Mouse (Mus musculus) adrenal gland, adult (tissue): ENCODE data around the gene Smim24.

Experiments used
- DNase-seq, 2 experiments: peaks; one replicate each; pipeline ENCODE4 v3.0.0; 2022 to 2023; ENCODE audit warnings: low spot score in 1 of 2; ENCODE audit not compliant: inconsistent age in 2 of 2

Smim24 gene

DNA sequence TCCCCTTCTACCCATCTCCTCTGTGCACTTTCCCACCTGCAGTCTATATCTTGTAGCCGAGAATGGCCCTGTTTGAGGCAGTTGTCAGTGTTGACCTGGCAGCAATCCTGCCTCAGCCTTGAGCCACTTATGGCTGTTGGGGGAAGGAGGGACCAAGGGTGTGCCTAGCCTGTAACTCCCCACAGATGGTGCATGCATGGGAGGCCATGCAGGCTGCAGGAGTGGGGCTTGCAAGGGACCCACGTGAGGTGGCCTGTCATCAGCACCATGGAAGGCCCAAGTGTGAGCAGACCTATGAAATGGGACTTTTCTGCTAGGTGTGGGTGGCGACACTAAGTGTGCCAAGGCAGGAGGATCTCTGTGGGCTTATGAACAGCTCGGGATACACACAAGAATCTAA, 27.8 kb upstream of the Smim24 start:
- DNase-seq = no peak

DNA sequence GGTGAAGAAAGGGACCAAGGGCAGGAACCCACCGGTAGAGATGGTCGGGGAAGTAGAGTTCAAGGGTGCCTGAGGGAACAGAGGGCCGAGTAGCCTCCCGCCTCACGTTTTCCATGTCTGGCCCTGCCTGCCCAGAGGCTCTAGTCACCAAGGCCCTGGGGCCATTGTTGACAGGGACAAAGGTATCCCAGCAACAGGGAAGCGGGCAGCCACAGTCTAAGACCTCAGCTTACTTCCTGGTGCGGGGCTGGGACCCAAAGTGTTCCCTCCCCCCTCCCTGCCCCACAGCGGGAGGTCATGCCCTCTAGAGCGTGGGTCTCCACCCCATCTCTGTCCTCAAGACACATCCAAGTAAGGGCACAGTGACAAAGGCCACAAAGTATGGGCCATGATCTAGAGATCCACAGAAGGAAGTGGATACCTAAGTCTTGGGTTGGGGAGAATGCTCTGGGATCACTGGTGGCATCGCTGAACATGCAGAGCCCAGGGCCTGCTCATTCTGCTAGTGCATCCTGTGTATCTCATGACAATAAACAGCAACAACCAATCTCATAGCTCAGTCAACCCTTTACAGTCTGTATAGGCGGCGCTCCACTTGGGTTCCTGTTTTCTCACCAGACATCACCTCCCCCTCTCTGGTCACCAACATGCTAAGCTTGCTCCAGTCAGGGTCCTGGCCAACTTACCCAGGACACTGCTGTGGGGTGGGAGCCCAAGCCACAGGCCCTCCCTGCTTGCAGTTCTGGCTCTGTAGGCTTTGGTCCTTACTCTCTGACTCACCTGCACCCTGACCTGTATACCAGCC, 27.0 kb upstream of the Smim24 start, which contains the start of gene 4930404N11Rik:
4930404N11Rik (minus strand) TSS at position 145 of the 805 bp plus-strand sequence.
- no peak for DNase-seq

DNA sequence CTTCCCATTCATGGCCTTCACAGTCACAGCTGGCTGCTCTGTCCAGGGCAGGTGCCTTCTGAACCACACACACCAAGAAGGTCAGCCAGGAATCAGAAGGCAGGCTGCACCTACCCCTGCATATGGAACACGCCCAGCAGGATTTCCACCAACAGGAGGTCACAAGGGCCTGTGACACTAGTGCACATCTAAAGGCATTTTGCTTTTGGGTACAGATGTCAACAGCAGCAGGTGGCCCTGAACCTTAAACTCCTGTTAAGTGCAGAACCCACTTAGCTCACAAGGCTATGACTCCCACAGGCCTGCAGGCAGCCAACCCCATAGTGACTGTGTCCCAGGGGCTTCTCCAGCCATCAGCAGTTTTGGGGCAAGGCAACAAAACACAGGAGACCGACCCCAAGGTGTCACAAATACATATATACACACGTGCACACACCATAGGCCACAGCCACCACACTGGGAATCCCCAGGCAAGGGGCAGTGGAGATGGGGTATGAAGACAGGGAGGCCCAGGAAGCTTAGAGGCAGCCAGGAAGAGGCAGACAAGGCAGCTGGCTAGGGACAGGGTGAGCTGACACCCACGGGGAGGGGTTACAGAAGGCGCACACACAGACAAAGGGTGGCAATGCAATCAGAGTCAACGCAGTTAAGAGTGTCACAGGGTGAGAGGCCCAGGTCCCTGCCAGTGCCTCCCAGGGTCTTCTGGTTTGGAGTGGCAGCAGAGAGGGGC, 26.2 kb upstream of the Smim24 start:
- no peak for DNase-seq

DNA sequence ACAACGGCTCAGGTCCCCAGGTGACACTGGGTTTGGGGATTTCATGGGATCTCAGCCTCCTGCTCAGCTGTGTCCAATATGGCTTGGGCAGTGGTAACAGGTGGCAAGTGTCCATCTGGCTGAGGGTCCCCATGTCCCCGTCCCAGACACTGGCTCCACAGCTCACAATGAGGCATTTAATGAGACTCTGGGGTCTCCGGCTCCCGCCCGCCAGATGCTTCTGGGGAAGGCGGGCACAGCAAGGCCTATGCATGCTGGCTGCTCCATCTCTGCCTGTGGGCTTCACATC, 25.7 kb upstream of the Smim24 start:
- no peak for DNase-seq

DNA sequence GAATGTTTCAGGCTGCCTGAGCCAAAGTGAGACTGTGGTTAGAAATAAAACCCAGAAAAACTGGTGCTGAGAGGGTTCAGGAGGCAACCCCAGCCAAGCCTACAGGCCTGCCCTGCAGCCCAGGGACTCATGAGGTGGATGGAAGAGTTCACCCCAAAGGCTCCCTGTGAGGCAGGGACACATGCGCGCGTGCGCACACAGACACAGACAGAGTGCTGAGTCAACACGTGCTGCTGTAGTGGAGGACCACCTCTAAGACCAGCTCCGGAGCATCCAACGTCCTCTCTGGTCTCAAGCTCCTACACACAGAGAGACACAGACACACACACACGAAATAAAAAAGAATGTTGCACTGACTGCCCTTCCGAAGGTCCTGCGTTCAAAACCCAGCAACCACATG, 17.5 kb upstream of the Smim24 start:
- no peak for DNase-seq

DNA sequence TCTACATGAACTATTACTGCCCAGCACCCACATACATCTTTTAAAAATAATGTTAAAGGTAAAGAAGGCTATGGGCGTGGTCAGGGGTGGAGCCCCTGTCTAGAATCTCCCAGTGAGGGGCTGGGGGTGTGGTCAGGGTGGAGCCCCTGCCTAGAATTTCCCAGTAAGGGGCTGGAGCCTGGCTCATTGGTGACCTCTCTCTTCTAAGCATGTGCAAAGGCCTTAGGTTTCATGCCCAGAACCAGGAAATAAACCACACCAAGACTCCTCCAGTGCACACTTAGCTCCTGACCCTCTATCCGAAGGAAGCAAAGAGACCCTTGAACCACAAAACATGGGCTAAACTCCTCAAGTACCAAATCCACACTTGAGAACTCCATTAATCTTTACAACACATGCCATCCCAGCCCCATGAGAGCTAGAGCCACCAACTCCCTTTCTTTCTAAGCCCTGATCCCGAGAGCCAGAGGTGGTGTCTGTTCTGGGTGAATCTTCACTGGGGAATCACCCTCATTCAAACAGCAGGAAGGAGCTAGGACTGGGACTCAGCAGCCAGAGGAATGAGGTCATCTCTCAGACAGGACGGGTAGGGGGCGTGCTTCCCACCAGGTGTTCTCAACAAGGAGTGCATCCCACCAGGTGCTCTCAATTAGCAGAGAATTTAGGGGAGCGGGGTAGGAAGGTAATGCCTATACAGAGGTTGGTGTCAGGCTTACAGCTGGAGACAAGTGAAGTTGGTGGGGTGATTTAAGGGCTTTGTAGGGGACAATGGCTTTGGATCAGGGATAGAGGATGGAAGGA, 16.1 kb upstream of the Smim24 start:
- peak in 1 of 2 experiments; percentile 68 for DNase-seq

DNA sequence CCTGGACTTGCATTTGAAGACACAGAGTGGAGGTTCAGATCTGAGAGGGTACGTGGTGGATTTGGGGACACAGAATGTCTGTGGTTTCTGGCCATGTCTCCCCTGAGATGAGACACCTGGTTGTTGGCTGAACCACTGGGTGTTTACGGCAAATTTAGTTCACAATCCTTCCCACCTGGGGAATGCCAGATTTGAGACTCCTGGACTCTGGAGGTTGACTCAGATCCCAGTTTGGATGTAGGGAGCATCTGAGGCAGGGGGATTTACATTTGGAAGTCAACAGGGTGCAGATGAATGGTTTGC, 15.5 kb upstream of the Smim24 start:
- peak in 1 of 2 experiments; percentile 64 for DNase-seq

DNA sequence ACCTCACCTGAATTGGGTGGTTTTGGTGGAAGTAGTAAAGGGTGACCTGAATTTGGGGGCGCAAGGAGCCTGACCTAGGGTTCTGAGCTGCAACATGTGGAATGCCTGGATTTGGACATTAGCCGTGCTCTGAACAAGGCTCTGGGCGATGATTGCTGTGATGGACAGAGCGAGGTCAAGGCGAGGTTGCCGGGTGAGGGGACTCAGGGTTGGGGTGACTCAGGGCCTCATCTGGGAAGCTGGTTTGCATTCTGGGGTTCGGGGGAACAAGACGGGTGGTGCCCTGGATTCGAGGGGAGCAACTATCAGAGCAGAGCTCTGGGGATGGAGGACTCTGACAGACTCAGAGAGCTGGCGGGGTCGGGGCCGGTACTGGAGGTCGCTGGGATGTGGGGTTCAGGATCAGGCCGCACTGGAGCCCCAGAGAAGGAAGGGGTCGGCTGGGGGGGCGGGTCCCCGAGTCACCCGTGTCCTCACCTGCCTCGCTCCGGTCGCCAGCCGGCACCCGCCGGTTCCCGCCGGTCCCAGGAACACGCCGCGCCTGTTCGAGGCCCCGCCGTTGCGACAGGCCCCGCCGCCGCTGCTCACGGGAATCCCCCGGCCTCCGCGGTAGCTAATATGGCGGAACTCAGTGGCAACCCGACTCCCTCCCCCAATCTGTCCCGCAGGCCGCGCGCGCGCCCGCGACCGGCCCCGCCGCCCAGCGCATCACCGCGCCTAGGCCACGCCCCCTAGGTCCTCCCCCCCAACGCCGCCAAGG, 14.9 kb upstream of the Smim24 start, which contains the start of gene Fzr1:
Fzr1 (minus strand) TSS at position 724 of the 760 bp plus-strand sequence.
- DNase-seq = peak in 1 of 2 experiments; percentile 87

DNA sequence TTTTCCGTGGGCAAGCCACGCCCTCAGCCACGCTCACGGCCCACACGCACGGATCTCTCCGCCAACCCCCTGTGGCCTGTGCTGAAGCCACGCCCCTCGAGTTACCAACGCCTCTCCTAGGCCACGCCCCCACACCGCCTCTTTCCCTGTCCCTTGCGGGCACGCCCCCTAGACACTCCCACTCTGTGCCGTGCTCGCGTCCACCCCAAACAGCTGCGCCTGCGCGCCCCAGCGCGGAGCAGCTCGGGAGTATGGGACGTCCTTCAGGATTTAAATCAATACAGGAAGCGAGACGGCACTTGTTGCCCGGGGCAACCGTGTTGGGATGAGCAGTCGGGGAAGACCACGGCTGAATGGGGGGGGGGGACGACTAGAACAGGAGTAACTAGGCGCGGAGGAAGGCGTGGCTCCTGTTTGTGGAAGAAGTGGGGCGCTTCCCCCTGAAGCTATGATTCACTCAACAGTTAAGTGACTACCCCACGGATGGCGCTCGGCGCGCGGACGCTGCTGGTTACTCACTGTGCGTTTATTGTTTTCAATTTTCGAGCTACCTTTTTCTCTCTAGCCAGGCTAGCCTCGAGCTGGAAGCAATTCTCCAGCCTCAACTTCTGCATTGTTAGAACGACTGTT, 14.2 kb upstream of the Smim24 start:
- DNase-seq = peak; percentile 100

DNA sequence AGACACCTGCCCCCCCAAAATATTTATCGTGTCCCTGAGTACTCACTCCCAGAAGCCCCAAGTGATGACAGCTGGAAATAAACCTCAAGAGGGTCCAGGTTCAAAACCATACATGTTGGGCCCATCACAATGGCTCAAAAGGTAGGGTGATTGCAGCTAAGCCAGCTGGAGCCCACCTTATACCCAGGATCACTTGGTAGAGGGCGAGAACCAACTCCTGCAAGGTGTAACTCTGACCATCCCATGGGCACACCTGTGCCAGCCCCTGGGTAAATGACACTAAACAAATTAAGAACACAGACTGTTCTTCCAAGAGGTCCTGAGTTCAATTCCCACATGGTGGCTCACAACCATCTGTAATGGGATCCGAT, 13.7 kb upstream of the Smim24 start:
- DNase-seq = no peak

DNA sequence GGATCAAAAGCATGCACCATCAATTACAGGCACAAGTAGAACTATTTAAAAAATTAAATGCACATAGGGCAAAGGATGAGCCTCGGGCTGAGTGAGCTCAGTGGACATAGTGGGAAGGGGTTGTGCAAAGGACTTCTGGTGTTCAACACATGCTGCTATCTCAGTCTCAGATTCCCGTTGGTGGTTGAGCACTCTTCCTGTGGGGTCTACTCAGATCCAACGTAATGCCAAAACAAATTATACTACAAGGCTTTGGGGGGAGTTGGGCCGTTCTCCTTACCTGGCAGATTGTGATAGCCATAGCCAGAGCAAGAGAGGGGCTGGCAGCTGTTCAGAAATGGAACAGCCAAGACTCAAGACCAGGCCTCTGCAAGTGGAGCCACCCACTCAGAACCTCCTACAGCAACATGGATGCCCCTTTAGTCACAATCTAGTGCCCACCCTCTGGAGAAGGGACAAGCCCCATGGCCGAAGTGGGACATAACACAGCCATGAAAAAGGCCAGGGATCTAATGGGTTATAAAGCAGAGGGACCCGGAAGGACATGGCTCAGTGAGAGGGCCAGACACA, 13.0 kb upstream of the Smim24 start:
- no peak for DNase-seq

DNA sequence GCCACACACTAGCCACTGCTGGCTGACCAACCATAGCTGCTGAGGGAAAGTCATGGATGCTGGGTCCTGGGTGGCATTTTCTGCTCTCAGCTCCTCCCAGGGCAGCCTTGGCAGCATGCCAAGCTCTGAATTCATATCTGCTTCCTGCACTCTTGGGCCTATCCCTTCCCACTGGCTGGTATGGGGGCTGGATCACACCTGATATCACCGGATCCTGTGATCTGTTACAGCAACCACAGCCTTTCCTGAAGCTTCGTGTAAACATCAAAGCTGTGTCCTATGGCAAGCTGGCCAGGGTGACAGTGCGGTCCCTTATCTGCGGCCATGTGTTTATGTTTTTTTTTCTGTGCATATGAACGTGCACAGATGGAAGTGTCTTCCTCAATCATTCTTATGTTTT, 10.8 kb upstream of the Smim24 start:
- no peak for DNase-seq

DNA sequence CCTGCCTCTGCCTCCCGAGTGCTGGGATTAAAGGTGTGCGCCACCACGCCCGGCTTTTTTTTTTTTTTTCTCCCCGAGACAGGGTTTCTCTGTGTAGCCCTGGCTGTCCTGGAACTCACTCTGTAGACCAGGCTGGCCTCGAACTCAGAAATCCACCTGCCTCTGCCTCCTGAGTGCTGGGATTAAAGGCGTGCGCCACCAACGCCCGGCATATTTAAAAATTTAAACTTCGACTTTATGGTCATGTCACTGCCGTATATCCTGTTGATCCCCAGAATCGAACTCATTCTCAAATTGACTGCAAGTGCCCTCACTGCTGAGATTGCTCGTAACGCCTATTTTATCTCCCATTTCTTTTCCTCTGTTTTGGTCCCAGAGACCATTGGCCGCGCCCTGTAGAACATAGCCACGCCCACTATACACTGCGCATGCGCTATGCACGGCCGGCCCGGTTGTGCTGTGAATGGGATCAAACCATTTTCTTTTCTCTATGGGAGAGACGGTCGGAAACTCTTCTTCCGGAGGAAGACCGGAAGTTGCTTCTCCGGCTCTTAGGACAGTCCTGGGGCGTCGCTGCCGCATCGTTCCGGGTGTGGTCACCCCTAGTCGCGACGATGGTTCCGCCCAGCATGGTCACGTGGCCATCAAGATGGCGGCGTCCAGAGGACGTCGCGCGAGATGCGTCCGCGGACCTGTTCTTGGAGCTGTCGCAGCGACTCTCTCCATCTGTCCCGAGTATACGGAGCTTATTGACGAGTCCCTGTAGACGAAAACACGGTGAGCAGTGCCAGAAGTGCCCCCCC, 8.8 kb upstream of the Smim24 start, which contains the start of the genes Dohh and Gm48551:
Dohh (plus strand) TSS at position 627 of the 803 bp plus-strand sequence.
Gm48551 (plus strand) TSS at position 665 of the 803 bp plus-strand sequence.
- peak; percentile 98 to 100 for DNase-seq

DNA sequence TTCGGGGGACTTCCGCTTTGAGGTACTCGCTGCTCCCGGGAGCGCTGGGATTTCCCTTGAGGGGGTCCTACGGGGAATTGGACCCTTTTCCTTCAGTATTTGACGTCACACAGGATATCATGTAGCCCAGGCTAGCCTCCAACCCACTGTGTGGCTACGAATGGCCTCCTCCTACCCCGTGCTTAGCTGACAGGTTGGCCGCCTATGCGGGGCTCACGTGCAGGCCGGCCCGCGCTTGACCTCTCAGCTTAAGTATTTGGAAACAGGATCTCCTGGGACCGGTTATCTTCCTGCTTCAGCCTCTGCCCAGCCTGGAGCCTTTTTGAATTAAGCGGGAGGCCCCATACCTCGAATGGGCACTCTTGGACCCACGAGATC, 8.3 kb upstream of the Smim24 start:
- no peak for DNase-seq

DNA sequence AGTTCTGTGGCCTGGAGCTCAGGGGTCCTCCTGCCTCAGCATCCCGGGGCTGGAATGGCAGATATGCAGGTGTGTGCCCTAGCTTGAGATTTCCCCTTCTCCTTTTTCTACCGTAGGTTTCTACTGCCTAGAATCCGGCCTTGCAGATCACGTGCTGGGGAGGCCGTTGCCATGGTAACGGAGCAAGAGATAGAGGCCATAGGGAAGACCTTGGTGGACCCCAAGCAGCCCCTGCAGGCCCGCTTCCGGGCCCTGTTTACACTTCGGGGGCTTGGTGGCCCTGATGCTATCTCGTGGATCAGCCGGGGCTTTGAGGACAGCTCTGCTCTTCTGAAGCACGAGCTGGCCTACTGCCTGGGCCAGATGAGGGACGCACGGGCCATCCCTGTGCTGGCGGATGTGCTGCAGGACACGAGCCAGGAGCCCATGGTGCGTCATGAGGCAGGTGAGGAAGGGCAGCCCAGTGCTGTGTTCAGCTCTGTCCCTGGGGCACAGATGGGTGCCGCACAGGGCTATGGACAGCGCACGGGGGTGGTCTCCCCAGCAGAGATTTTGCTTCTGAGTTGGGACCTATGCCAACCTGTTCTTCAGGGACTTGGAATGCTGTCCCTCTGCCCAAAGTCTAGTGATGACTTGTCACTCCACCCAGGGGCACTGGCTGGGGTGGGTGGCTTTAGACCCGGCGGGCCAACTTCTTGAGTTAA, 7.1 kb upstream of the Smim24 start:
- DNase-seq = peak; percentile 42 to 63

DNA sequence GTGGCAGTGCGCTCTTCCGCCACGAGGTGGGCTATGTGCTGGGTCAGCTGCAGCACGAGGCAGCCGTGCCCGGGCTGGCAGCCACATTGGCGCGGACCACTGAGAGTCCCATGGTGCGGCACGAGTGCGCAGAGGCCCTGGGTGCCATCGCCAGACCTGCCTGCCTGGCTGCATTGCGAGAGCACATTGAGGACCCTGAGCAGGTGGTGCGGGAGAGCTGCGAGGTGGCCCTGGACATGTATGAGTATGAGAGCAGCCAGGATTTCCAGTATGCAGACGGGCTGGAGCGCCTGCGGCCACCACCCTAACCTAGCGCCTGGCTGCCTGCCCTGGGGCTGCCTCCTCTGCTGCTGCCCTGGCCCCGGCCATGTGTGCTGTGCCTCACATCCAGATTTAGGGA, 5.1 kb upstream of the Smim24 start:
- no peak for DNase-seq

DNA sequence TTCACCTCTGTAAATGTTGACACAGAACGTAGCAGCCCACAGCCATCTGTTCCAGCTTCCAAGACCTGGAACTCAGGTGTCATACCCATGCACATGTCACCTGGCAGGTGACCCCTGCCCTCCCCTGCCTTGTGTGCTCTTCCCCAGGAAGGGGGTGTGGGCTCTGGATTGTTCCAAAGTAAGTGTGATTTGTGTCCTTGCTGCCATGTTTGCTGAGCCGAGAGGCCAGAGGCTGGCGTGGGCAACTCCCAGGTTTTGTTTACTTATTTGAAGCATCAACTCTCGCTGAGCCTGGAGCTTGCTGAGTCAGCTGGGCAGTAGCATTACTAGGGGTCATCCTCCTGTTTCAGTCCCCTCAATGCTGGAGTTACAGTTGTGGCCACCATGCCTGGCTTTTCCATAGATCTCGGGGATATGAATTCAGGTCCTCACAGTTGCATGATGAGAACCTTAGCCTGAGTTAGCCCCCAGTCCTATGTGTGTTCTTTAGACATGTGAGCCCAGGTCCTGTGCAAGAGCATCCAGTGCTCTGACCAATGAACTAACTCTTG, 4.3 kb upstream of the Smim24 start, which contains the start of gene Gm48552:
Gm48552 (plus strand) TSS at position 501 of the 551 bp plus-strand sequence.
- DNase-seq = no peak

DNA sequence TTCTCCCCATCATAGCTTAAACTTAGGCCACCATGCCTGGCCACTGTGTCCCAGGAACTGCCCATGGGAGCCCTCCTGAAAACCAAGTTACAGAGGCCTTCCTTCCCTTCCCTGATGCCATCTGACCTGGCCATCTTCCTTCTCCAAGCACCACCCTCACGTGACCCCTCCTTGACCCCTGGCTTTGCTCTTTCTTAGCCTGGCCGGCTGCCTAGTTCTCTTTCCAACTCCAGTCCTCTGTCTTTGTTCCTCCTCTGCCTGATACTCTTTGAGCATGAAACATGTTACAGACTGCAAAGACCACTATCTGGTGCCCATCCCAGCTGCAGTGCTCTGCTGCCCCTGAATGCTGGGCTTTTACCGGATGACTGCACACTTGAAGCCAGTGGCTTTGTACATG, 3.5 kb upstream of the Smim24 start:
- DNase-seq = peak; percentile 69 to 85
